In the genomic region with DNA sequence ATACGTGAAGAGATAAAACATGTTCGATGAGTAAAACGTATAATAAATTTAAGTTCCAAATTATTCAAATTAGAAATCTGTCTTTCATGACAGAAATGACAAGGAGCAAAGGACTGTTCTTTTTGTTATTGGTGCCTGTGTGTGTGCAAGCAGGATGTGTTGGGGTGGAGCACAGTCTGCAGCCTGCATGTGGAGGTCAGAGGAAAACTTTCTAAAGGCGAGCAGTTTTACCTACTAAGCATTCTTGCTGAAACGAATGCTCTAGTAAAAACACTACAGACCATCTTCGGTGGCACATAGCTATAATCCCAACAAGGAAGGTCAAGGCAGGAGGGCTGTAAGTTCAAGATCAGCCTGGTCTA, we compare ENCODE assay signal across 14 mouse cellular contexts.
DNase-seq lines count a peak whose midpoint lies in the region; ATAC-seq and TF ChIP-seq lines count a peak whose summit lies in the region.
"Had no signal": no experiment of that assay in that cellular context is flagged by ENCODE, and none has a peak within 500 bp of the region (broad histone marks: within the 10 kb centered on the region; RNA-seq: fewer than 3 reads in every experiment).

No protein-coding gene starts in this region.

- H3K9me3 ChIP-seq in heart, embryonic 16.5 days (replicated peaks; ENCODE audit: control insufficient read depth, low read length) = peaks cover 2% of the 10 kb centered on the region; the same call in 1 of the 2 replicates
- H3K9me3 ChIP-seq: forebrain, embryonic 15.5 days had no signal

- H3K4me3 ChIP-seq in heart, embryonic 16.5 days (ENCODE audit: low read length) = no peak overlapping the region
- H3K4me3 ChIP-seq in liver, adult 2 months (ENCODE audit: insufficient read depth, low read depth, low read length) = no peak overlapping the region
- no peak overlapping the region for H3K4me3 ChIP-seq in embryonic fibroblast, embryonic 13.5 days (ENCODE audit: insufficient read depth, low read length)
- H3K4me3 ChIP-seq: forebrain, embryonic 15.5 days; neural tube, embryonic 13.5 days had no signal

- H3K36me3 ChIP-seq in heart, embryonic 16.5 days (ENCODE audit: control insufficient read depth, insufficient read depth) = peaks cover 7% of the 10 kb centered on the region
- peaks cover 4% of the 10 kb centered on the region for H3K36me3 ChIP-seq in liver, adult 2 months (ENCODE audit: control insufficient read depth, insufficient read depth, low read length)
- H3K36me3 ChIP-seq: forebrain, embryonic 15.5 days; neural tube, embryonic 13.5 days had no signal

- WGBS in heart, embryonic 16.5 days = 34% methylated on average over 6 of the region's 6 CpGs
- WGBS in liver, adult 2 months = 22% methylated on average over 6 of the region's 6 CpGs

- peak overlapping the region; percentile 13; the same call in 1 of the 2 replicates for H3K4me2 ChIP-seq in heart, embryonic 16.5 days (ENCODE audit: low read depth, low read length)
- H3K4me2 ChIP-seq: forebrain, embryonic 15.5 days; neural tube, embryonic 13.5 days had no signal

- H3K9ac ChIP-seq in heart, embryonic 16.5 days (ENCODE audit: low read length) = no peak overlapping the region
- H3K9ac ChIP-seq in liver, adult 2 months (ENCODE audit: low read depth, low read length) = no peak overlapping the region
- H3K9ac ChIP-seq: forebrain, embryonic 15.5 days; liver, embryonic 14.5 days; neural tube, embryonic 13.5 days had no signal

- DNase-seq in embryo, embryonic 10 days (ENCODE audit: low spot score) = peak; percentile 7
- no peak for DNase-seq in embryo, embryonic 9.5 days (ENCODE audit: extremely low spot score)
- DNase-seq in heart, postnatal 10 days = no peak
- DNase-seq in liver, adult 2 months (ENCODE audit: extremely low read depth, low read depth, low spot score) = no peak
- DNase-seq in liver = no peak
- no peak for DNase-seq in c-Kit-positive CD71-positive TER-119-positive erythroid progenitor cells, embryonic 14.5 days (ENCODE audit: low spot score)
- DNase-seq: adrenal gland, adult 8-10 months; cerebellum, adult 2 months; kidney, adult 11 months had no signal

- TF ChIP-seq POLR2A in liver, adult 2 months (IDR thresholded peaks at IDR 0.05; ENCODE audit: extremely low read depth, insufficient read depth, low read length) = no peak
- TF ChIP-seq POLR2A in embryonic fibroblast, embryonic 13.5 days (IDR thresholded peaks at IDR 0.05; ENCODE audit: low read depth, low read length) = no peak

- no peak for TF ChIP-seq CTCF in liver, adult 2 months (IDR thresholded peaks at IDR 0.05; ENCODE audit: low read depth, low read length)
- no peak for TF ChIP-seq CTCF in embryonic fibroblast, embryonic 13.5 days (IDR thresholded peaks at IDR 0.05; ENCODE audit: borderline replicate concordance, insufficient read depth, low read length)

- peak; percentile 67; the same call in 1 of the 2 replicates for ATAC-seq in heart, embryonic 16.5 days (replicated peaks; ENCODE audit: extremely low read depth, insufficient read depth, low FRiP score)
- ATAC-seq: forebrain, embryonic 15.5 days had no signal

- intact Hi-C loops in heart, postnatal 10 days (cut with DNase I) = no loop called here

- no peaks in the 10 kb centered on the region for H3K27me3 ChIP-seq in heart, embryonic 16.5 days (ENCODE audit: control insufficient read depth, insufficient read depth, low read length)
- no peaks in the 10 kb centered on the region for H3K27me3 ChIP-seq in liver, adult 2 months (ENCODE audit: control insufficient read depth, insufficient read depth, low read length)
- H3K27me3 ChIP-seq: forebrain, embryonic 15.5 days; neural tube, embryonic 13.5 days had no signal

- peak overlapping the region; percentile 73 for H3K27ac ChIP-seq in heart, embryonic 16.5 days (ENCODE audit: low read length)
- peak overlapping the region; percentile 54; the same call in 1 of the 2 replicates for H3K27ac ChIP-seq in liver, adult 2 months (replicated peaks; ENCODE audit: insufficient read depth, low read depth, low read length)
- H3K27ac ChIP-seq in embryonic fibroblast, embryonic 13.5 days (ENCODE audit: insufficient read depth, low read length) = peak overlapping the region; percentile 70; the same call in 1 of the 2 replicates
- H3K27ac ChIP-seq: forebrain, embryonic 15.5 days; liver, embryonic 14.5 days; neural tube, embryonic 13.5 days had no signal

- H3K4me1 ChIP-seq in heart, embryonic 16.5 days (ENCODE audit: control insufficient read depth, insufficient read depth, low read length) = peaks cover 45% of the 10 kb centered on the region
- peaks cover 13% of the 10 kb centered on the region for H3K4me1 ChIP-seq in liver, adult 2 months (ENCODE audit: control insufficient read depth, insufficient read depth, low read length)
- peaks cover 30% of the 10 kb centered on the region for H3K4me1 ChIP-seq in embryonic fibroblast, embryonic 13.5 days (ENCODE audit: control insufficient read depth, insufficient read depth, low read length)
- H3K4me1 ChIP-seq: forebrain, embryonic 15.5 days had no signal

- peaks cover 18% of the 10 kb centered on the region; the same call in 1 of the 2 replicates for H3K79me2 ChIP-seq in liver, adult 2 months (ENCODE audit: control insufficient read depth, insufficient read depth, low read length)
